Mouse (Mus musculus): ENCODE data around the gene Syngr2. TPM values are rescaled to one million over a fixed set of nuclear protein-coding genes. Genes with fewer than 3 reads are reported as not detected.
"Not testable (repeated sequence)": the region's sequence is repeated elsewhere in the genome, so short reads cannot be mapped to it uniquely, and the experiment has no call there.

Syngr2 gene
- polyA plus RNA-seq, 1 experiment from 2014 or later = 30.4 TPM

DNA sequence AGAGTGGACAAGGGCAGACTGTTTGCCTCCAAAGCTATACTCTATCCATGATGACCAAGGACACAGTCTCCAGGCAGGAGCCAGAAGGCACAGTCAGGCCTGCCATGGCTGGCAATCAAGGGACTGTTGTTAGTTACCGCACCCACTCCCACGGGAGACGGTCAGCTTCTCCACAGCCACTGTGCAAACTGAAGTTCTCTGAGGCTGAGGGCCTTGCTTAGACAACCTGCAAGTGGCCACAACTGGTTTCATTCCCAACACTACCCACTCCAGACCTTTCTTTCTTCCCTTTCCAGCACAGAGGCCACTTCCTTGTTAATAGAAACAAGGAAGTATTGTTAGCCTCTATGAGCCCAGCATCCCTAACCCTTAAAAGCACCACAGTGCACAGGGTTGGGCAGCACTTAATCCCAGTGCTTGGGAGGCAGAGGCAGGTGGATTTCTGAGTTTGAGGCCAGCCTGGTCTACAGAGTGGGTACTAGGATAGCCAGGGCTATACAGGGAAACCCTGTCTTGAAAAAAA lies 6.2 kb upstream of the Syngr2 start:
- Histone ChIP-seq H3K9me3 (replicated peaks; ENCODE audit: control insufficient read depth, low read length) (no peaks in the 10 kb centered on the region), H3K36me3 (replicated peaks; ENCODE audit: control insufficient read depth, insufficient read depth, low read depth, low read length) (no peaks in the 10 kb centered on the region), H3K27me3 (ENCODE audit: control insufficient read depth, insufficient read depth, low read length) (no peaks in the 10 kb centered on the region), H3K27ac (replicated peaks; ENCODE audit: low read depth, low read length) (no peak overlapping the region), H3K4me2 (ENCODE audit: low read depth, low read length) (no peak overlapping the region), H3K9ac (replicated peaks; ENCODE audit: low read length) (no peak overlapping the region), H3K4me1 (ENCODE audit: control insufficient read depth, insufficient read depth, low read length) (no peaks in the 10 kb centered on the region), H3K4me3 (ENCODE audit: low read depth, low read length) (no peak overlapping the region)
- WGBS = 91% methylated on average over 3 of the region's 3 CpGs
- ATAC-seq (replicated peaks; ENCODE audit: insufficient number of reproducible peaks, low FRiP score, low TSS enrichment, low read depth) (no peak), DNase-seq (ENCODE audit: low spot score) (no peak)

- no peak overlapping the region for H3K9ac ChIP-seq (replicated peaks; ENCODE audit: low read length)
- no peak overlapping the region for H3K27ac ChIP-seq (replicated peaks; ENCODE audit: low read depth, low read length)
- no peak overlapping the region for H3K4me2 ChIP-seq (ENCODE audit: low read depth, low read length)
- DNase-seq (ENCODE audit: low spot score) (no peak), ATAC-seq (replicated peaks; ENCODE audit: insufficient number of reproducible peaks, low FRiP score, low TSS enrichment, low read depth) (no peak)
- WGBS = 94% methylated on average over 6 of the region's 6 CpGs
- H3K9me3 ChIP-seq (replicated peaks; ENCODE audit: control insufficient read depth, low read length) = no peaks in the 10 kb centered on the region
- no peaks in the 10 kb centered on the region for H3K27me3 ChIP-seq (ENCODE audit: control insufficient read depth, insufficient read depth, low read length)
- no peak overlapping the region for H3K4me3 ChIP-seq (ENCODE audit: low read depth, low read length)
- H3K36me3 ChIP-seq (replicated peaks; ENCODE audit: control insufficient read depth, insufficient read depth, low read depth, low read length) = no peaks in the 10 kb centered on the region
- no peaks in the 10 kb centered on the region; the same call in 1 of the 2 replicates for H3K4me1 ChIP-seq (ENCODE audit: control insufficient read depth, insufficient read depth, low read length)
Measured at GRCm38 (mm10) chr11:117806781-117807180, 2.7 kb upstream of the Syngr2 start.

GRCm38 (mm10) chr11:117810401-117811046 lies 1.1 kb downstream of the Syngr2 start:
- Histone ChIP-seq H3K9me3 (replicated peaks; ENCODE audit: control insufficient read depth, low read length) (no peaks in the 10 kb centered on the region), H3K27ac (replicated peaks; ENCODE audit: low read depth, low read length) (no peak overlapping the region), H3K4me1 (ENCODE audit: control insufficient read depth, insufficient read depth, low read length) (no peaks in the 10 kb centered on the region; the same call in 1 of the 2 replicates), H3K36me3 (replicated peaks; ENCODE audit: control insufficient read depth, insufficient read depth, low read depth, low read length) (peaks cover 7% of the 10 kb centered on the region), H3K4me2 (ENCODE audit: low read depth, low read length) (peak overlapping the region; percentile 100), H3K9ac (replicated peaks; ENCODE audit: low read length) (peak overlapping the region; percentile 60), H3K27me3 (ENCODE audit: control insufficient read depth, insufficient read depth, low read length) (no peaks in the 10 kb centered on the region), H3K4me3 (ENCODE audit: low read depth, low read length) (peak overlapping the region; percentile 74)
- ATAC-seq (replicated peaks; ENCODE audit: insufficient number of reproducible peaks, low FRiP score, low TSS enrichment, low read depth) (peak; percentile 85), DNase-seq (ENCODE audit: low spot score) (peak; percentile 84)
- WGBS = under 1% methylated on average over 21 of the region's 21 CpGs

- 84% methylated on average over 5 of the region's 5 CpGs for WGBS
- Histone ChIP-seq H3K36me3 (replicated peaks; ENCODE audit: control insufficient read depth, insufficient read depth, low read depth, low read length) (peaks cover 7% of the 10 kb centered on the region), H3K9ac (replicated peaks; ENCODE audit: low read length) (no peak overlapping the region), H3K4me3 (ENCODE audit: low read depth, low read length) (no peak overlapping the region), H3K9me3 (replicated peaks; ENCODE audit: control insufficient read depth, low read length) (no peaks in the 10 kb centered on the region), H3K4me1 (ENCODE audit: control insufficient read depth, insufficient read depth, low read length) (no peaks in the 10 kb centered on the region; the same call in 1 of the 2 replicates), H3K27me3 (ENCODE audit: control insufficient read depth, insufficient read depth, low read length) (no peaks in the 10 kb centered on the region), H3K4me2 (ENCODE audit: low read depth, low read length) (no peak overlapping the region), H3K27ac (replicated peaks; ENCODE audit: low read depth, low read length) (no peak overlapping the region)
- ATAC-seq (replicated peaks; ENCODE audit: insufficient number of reproducible peaks, low FRiP score, low TSS enrichment, low read depth) (no peak), DNase-seq (ENCODE audit: low spot score) (no peak)
Measured at GRCm38 (mm10) chr11:117813867-117814266, 4.4 kb downstream of the Syngr2 start.

DNA sequence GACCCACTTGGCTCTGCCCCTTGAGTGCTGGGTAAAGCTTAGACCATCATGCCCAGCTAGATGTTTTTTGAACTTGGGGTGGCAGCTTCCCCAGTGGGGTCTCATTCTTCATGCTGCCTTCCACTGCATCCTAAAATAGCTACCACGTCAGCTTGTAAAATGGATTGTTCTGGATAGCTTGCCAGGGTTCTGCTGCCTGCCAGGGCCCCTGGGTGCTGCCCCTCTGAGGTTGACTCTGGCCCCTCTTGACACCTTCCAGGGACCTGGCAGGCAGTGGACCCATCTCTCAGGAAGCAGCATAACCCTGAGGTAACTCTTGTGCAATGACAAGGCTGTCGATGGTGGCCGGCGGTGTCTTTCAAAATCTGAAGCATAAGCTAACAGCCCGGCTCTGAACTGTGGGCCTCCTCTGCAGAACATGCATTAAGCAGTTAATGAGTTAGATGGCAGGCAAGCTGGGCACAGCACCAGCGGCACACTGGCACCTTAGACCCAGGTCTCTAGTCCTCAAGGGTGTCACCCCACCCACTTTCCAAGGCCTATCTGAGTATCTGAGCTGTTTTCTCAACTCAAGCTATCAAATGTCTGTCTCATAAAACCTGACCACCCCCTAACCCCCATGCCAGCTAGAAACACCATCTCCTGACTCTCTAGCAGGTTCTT lies 5.4 kb downstream of the Syngr2 start:
- Histone ChIP-seq H3K27ac (replicated peaks; ENCODE audit: low read depth, low read length) (no peak overlapping the region), H3K9me3 (replicated peaks; ENCODE audit: control insufficient read depth, low read length) (no peaks in the 10 kb centered on the region), H3K36me3 (replicated peaks; ENCODE audit: control insufficient read depth, insufficient read depth, low read depth, low read length) (peaks cover 7% of the 10 kb centered on the region), H3K9ac (replicated peaks; ENCODE audit: low read length) (no peak overlapping the region), H3K4me1 (ENCODE audit: control insufficient read depth, insufficient read depth, low read length) (no peaks in the 10 kb centered on the region; the same call in 1 of the 2 replicates), H3K27me3 (ENCODE audit: control insufficient read depth, insufficient read depth, low read length) (no peaks in the 10 kb centered on the region), H3K4me2 (ENCODE audit: low read depth, low read length) (no peak overlapping the region), H3K4me3 (ENCODE audit: low read depth, low read length) (no peak overlapping the region)
- ATAC-seq (replicated peaks; ENCODE audit: insufficient number of reproducible peaks, low FRiP score, low TSS enrichment, low read depth) (no peak), DNase-seq (ENCODE audit: low spot score) (no peak)
- WGBS = 96% methylated on average over 6 of the region's 6 CpGs

- H3K9ac ChIP-seq (replicated peaks; ENCODE audit: low read length); H3K36me3 ChIP-seq (replicated peaks; ENCODE audit: control insufficient read depth, insufficient read depth, low read depth, low read length); H3K4me1 ChIP-seq (ENCODE audit: control insufficient read depth, insufficient read depth, low read length); H3K27ac ChIP-seq (replicated peaks; ENCODE audit: low read depth, low read length); H3K9me3 ChIP-seq (replicated peaks; ENCODE audit: control insufficient read depth, low read length); H3K4me2 ChIP-seq (ENCODE audit: low read depth, low read length); H3K27me3 ChIP-seq (ENCODE audit: control insufficient read depth, insufficient read depth, low read length); H3K4me3 ChIP-seq (ENCODE audit: low read depth, low read length); ATAC-seq (replicated peaks; ENCODE audit: insufficient number of reproducible peaks, low FRiP score, low TSS enrichment, low read depth); DNase-seq (ENCODE audit: low spot score): not testable (repeated sequence)
- 89% methylated on average over 9 of the region's 9 CpGs for WGBS
Measured at GRCm38 (mm10) chr11:117815850-117816249, 6.4 kb downstream of the Syngr2 start.

- H3K27me3 ChIP-seq (ENCODE audit: control insufficient read depth, insufficient read depth, low read length) = no peaks in the 10 kb centered on the region
- H3K9me3 ChIP-seq (replicated peaks; ENCODE audit: control insufficient read depth, low read length) = no peaks in the 10 kb centered on the region
- no peak overlapping the region for H3K27ac ChIP-seq (replicated peaks; ENCODE audit: low read depth, low read length)
- no peaks in the 10 kb centered on the region for H3K4me1 ChIP-seq (ENCODE audit: control insufficient read depth, insufficient read depth, low read length)
- no peak overlapping the region for H3K4me2 ChIP-seq (ENCODE audit: low read depth, low read length)
- WGBS = 91% methylated on average over 13 of the region's 13 CpGs
- no peak overlapping the region for H3K4me3 ChIP-seq (ENCODE audit: low read depth, low read length)
- no peak for ATAC-seq (replicated peaks; ENCODE audit: insufficient number of reproducible peaks, low FRiP score, low TSS enrichment, low read depth)
- peaks cover 7% of the 10 kb centered on the region for H3K36me3 ChIP-seq (replicated peaks; ENCODE audit: control insufficient read depth, insufficient read depth, low read depth, low read length)
- H3K9ac ChIP-seq (replicated peaks; ENCODE audit: low read length) = no peak overlapping the region
- DNase-seq (ENCODE audit: low spot score) = no peak
Measured at GRCm38 (mm10) chr11:117816389-117816996, 7.0 kb downstream of the Syngr2 start.

DNA sequence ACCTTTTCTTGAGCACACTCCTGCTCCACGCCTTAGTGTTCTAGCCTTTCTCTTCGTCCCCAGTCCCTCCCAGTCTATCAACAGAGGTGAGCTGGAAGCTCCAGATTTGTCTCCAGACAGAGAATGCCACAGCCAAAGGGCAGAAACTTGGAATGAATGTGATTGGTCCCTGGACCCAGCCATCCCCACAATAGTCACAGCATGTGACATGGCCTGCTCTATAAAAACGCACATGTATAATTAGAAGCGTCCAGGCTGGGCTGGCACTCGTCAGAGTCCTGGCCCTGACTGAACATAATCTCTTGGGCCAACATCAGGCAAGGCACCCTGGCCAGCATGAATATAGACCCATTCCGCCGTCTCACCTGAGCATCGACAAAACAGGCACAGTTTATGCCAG lies 9.6 kb downstream of the Syngr2 start:
- Histone ChIP-seq H3K4me3 (ENCODE audit: low read depth, low read length) (no peak overlapping the region), H3K27me3 (ENCODE audit: control insufficient read depth, insufficient read depth, low read length) (no peaks in the 10 kb centered on the region), H3K4me2 (ENCODE audit: low read depth, low read length) (no peak overlapping the region), H3K4me1 (ENCODE audit: control insufficient read depth, insufficient read depth, low read length) (no peaks in the 10 kb centered on the region), H3K9ac (replicated peaks; ENCODE audit: low read length) (no peak overlapping the region), H3K27ac (replicated peaks; ENCODE audit: low read depth, low read length) (no peak overlapping the region), H3K9me3 (replicated peaks; ENCODE audit: control insufficient read depth, low read length) (no peaks in the 10 kb centered on the region), H3K36me3 (replicated peaks; ENCODE audit: control insufficient read depth, insufficient read depth, low read depth, low read length) (no peaks in the 10 kb centered on the region; the same call in none of the 2 replicates)
- WGBS = 82% methylated on average over 8 of the region's 8 CpGs
- ATAC-seq (replicated peaks; ENCODE audit: insufficient number of reproducible peaks, low FRiP score, low TSS enrichment, low read depth) (no peak), DNase-seq (ENCODE audit: low spot score) (no peak)

Data from embryonic facial prominence, embryonic 11.5 days (tissue).